Mouse (Mus musculus): ENCODE results near the gene Egflam. TPM values are rescaled to one million over a fixed set of nuclear protein-coding genes. Genes with fewer than 3 reads are reported as not detected.

Gene Egflam
- polyA plus RNA-seq, 1 experiment from 2014 or later: 9.4 TPM

GRCm38 (mm10) chr15:7191074-7191473 lies 207.1 kb downstream of the Egflam start:
- WGBS: 95% methylated on average over 4 of the region's 4 CpGs

DNA sequence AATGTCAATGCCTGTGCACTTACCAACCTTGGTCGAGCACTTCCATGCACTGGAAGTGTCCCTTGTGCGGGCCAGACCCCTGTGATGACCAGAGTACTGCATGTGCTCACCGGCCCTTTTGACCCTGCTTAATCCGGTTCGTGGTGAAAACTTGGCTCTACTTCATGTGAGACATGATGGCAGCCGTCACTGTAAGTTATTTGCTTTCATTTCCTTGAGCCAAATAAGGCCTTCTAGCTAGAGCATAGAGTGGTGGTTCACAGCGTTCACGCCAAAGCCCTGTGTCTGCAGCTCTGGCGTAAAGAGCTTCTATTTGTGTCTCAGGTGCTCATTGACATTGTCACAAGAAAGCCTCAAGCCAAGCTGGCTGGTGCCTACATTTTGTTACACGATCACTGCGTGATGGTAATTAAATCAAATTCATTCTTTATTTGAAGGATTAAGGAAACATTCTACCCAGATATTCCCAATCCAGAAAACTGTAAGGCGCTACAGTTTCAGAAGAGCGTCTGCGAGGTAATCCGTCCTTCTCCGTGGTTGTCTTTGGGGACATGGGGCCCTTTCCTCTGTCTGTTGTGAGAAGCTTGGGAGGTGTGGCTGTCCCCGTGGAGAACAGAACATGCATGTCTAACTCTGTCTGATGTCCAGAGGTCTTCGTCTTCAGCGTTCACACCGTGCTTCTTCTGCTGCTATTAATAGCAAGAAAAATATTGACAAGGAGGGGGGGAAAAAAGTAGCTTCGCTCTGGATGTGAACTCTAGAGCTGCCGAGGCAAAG lies 208.3 kb downstream of the Egflam start:
- H3K4me1 ChIP-seq: peaks cover 13% of the 10 kb centered on the region
- H3K27ac ChIP-seq: no peak overlapping the region
- ATAC-seq (replicated peaks): no peak
- 90% methylated on average over 22 of the region's 22 CpGs for WGBS
- no peaks in the 10 kb centered on the region for H3K27me3 ChIP-seq (replicated peaks)
- no peaks in the 10 kb centered on the region for H3K9me3 ChIP-seq
- no peak overlapping the region for H3K4me3 ChIP-seq
- H3K4me2 ChIP-seq: no peak overlapping the region
- no peak overlapping the region for H3K9ac ChIP-seq
- H3K36me3 ChIP-seq (replicated peaks): 0 out of 2 replicates have a peak, but pooled peaks cover 3% of the 10 kb centered on the region

More at GRCm38 (mm10) chr15:7191074-7191473, 207.1 kb downstream of the Egflam start:
- Histone ChIP-seq H3K4me2 (no peak overlapping the region), H3K4me1 (peaks cover 22% of the 10 kb centered on the region), H3K27me3 (replicated peaks) (no peaks in the 10 kb centered on the region), H3K36me3 (replicated peaks) (no peaks in the 10 kb centered on the region), H3K4me3 (no peak overlapping the region), H3K9me3 (no peaks in the 10 kb centered on the region), H3K27ac (no peak overlapping the region), H3K9ac (no peak overlapping the region)
- no peak for ATAC-seq (replicated peaks)

- 88% methylated on average over 6 of the region's 6 CpGs for WGBS
- no peak for ATAC-seq (replicated peaks)
- Histone ChIP-seq H3K9ac (no peak overlapping the region), H3K9me3 (no peaks in the 10 kb centered on the region), H3K27ac (no peak overlapping the region), H3K4me3 (no peak overlapping the region), H3K36me3 (replicated peaks) (0 out of 2 replicates have a peak, but pooled peaks cover 6% of the 10 kb centered on the region), H3K4me2 (no peak overlapping the region), H3K27me3 (replicated peaks) (no peaks in the 10 kb centered on the region), H3K4me1 (no peaks in the 10 kb centered on the region)
These were observed 210.5 kb downstream of the Egflam start for GRCm38 (mm10) chr15:7187682-7188081.

- Histone ChIP-seq H3K36me3 (replicated peaks) (0 out of 2 replicates have a peak, but pooled peaks cover 7% of the 10 kb centered on the region), H3K4me3 (no peak overlapping the region), H3K27me3 (replicated peaks) (no peaks in the 10 kb centered on the region), H3K9ac (no peak overlapping the region), H3K9me3 (no peaks in the 10 kb centered on the region), H3K4me2 (no peak overlapping the region), H3K4me1 (no peaks in the 10 kb centered on the region), H3K27ac (no peak overlapping the region)
- no peak for ATAC-seq (replicated peaks)
- 60% methylated on average over 6 of the region's 6 CpGs for WGBS
These were observed 217.6 kb downstream of the Egflam start for GRCm38 (mm10) chr15:7180576-7180975.

DNA sequence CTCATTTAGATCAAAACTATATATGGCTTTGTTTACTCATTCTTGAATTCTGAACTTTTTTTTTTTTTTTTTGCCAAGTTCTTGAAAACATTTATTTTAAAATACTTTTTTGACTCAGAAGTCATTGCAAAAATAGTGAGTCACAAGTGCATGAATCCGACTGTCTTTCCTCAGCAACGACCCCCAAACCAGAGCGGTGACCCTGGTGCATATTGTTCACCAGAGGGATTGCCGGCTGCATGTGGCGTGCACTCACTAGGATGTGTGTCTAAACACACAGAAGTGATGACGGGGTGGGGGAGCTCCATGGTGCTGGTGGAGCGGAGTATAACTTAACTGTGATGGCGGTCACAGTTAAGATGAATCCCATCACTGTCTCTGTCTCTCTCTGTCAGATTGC lies 224.4 kb downstream of the Egflam start:
- ATAC-seq (replicated peaks): no peak
- no peak overlapping the region for H3K4me2 ChIP-seq
- WGBS: 87% methylated on average over 8 of the region's 8 CpGs

DNA sequence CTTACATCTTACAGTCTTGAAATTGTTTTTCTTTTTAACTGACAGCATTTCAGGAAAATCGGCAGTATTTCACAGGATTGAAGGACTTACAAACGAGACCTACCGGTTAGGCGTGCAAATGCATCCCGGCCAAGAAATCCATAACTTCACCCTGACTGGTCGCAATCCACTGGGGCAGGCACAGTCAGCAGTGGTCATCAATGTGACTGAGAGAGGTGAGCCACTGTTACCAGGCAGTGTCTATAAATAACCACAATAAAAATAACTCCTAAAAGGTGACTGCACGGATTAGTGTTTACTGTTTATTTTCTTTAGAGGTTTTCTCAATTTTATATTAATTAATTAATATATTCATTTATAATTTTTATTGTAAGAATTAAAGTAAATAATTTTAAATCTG lies 224.8 kb downstream of the Egflam start:
- Histone ChIP-seq H3K9me3 (no peaks in the 10 kb centered on the region), H3K27me3 (replicated peaks) (no peaks in the 10 kb centered on the region), H3K9ac (no peak overlapping the region), H3K27ac (no peak overlapping the region), H3K36me3 (replicated peaks) (no peaks in the 10 kb centered on the region), H3K4me3 (no peak overlapping the region), H3K4me1 (no peaks in the 10 kb centered on the region), H3K4me2 (no peak overlapping the region)
- ATAC-seq (replicated peaks): no peak
- WGBS: 91% methylated on average over 7 of the region's 7 CpGs

More for the DNA sequence above, 224.4 kb downstream of the Egflam start:
- Histone ChIP-seq H3K9me3 (no peaks in the 10 kb centered on the region), H3K4me3 (no peak overlapping the region), H3K27ac (no peak overlapping the region), H3K9ac (no peak overlapping the region), H3K4me1 (no peaks in the 10 kb centered on the region), H3K36me3 (replicated peaks) (no peaks in the 10 kb centered on the region), H3K27me3 (replicated peaks) (no peaks in the 10 kb centered on the region)

DNA sequence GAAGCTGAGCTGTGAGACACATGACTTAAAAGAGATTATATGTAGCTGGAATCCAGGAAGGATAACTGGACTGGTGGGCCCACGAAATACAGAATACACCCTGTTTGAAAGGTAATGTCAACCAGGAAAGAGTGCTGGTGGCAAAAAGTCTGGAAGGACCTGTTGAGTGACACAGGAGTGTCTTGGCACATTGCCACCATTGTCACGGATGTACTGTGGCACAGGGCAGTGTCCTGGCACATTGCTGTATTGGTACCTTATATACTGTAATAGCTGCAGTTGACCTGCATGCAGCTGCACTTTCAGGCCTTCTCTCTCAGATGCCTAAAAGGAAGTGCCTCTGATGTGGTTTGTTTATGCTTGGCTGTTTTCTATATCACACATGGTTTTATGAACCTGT lies 225.3 kb downstream of the Egflam start:
- Histone ChIP-seq H3K4me1 (no peaks in the 10 kb centered on the region), H3K27me3 (replicated peaks) (no peaks in the 10 kb centered on the region), H3K9ac (no peak overlapping the region), H3K4me2 (no peak overlapping the region), H3K9me3 (no peaks in the 10 kb centered on the region), H3K36me3 (replicated peaks) (no peaks in the 10 kb centered on the region), H3K4me3 (no peak overlapping the region), H3K27ac (no peak overlapping the region)
- ATAC-seq (replicated peaks): no peak
- 63% methylated on average over 2 of the region's 2 CpGs for WGBS

GRCm38 (mm10) chr15:7167906-7168532 lies 230.2 kb downstream of the Egflam start:
- 73% methylated on average over 11 of the region's 11 CpGs for WGBS
- no peak overlapping the region for H3K27ac ChIP-seq

GRCm38 (mm10) chr15:7167238-7167905 lies 230.8 kb downstream of the Egflam start:
- ATAC-seq (replicated peaks): no peak

More at GRCm38 (mm10) chr15:7167906-7168532, 230.2 kb downstream of the Egflam start:
- no peaks in the 10 kb centered on the region for H3K9me3 ChIP-seq
- no peak for ATAC-seq (replicated peaks)
- no peak overlapping the region for H3K4me3 ChIP-seq
- no peak overlapping the region for H3K9ac ChIP-seq
- H3K27me3 ChIP-seq (replicated peaks): no peaks in the 10 kb centered on the region
- H3K36me3 ChIP-seq (replicated peaks): no peaks in the 10 kb centered on the region
- no peak overlapping the region for H3K4me2 ChIP-seq
- no peaks in the 10 kb centered on the region for H3K4me1 ChIP-seq

DNA sequence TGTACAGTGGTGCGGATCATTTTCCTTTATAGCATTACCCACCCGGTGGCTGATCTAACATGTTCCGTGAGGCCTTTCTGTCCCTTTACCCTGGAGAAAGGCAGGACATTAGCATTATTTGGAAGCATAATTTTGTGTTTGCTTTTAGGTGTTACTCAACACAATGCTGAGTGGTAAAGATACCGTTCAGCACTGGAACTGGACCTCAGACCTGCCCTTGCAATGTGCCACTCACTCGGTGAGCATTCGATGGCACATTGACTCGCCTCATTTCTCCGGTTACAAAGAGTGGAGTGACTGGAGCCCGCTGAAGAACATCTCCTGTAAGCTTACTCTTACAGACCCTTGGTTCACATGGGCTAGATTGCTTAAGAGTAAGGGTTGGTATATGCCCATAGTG lies 231.5 kb downstream of the Egflam start:
- 93% methylated on average over 9 of the region's 9 CpGs for WGBS
- Histone ChIP-seq H3K4me1 (no peaks in the 10 kb centered on the region), H3K4me2 (no peak overlapping the region), H3K9me3 (no peaks in the 10 kb centered on the region), H3K9ac (no peak overlapping the region), H3K27ac (no peak overlapping the region), H3K27me3 (replicated peaks) (no peaks in the 10 kb centered on the region), H3K36me3 (replicated peaks) (no peaks in the 10 kb centered on the region), H3K4me3 (no peak overlapping the region)
- no peak for ATAC-seq (replicated peaks)

More at GRCm38 (mm10) chr15:7167238-7167905, 230.8 kb downstream of the Egflam start:
- 94% methylated on average over 10 of the region's 10 CpGs for WGBS
- H3K36me3 ChIP-seq (replicated peaks): no peaks in the 10 kb centered on the region
- H3K4me2 ChIP-seq: no peak overlapping the region
- no peak overlapping the region for H3K4me3 ChIP-seq
- H3K27me3 ChIP-seq (replicated peaks): no peaks in the 10 kb centered on the region
- H3K4me1 ChIP-seq: no peaks in the 10 kb centered on the region
- no peak overlapping the region for H3K27ac ChIP-seq
- no peaks in the 10 kb centered on the region for H3K9me3 ChIP-seq
- no peak overlapping the region for H3K9ac ChIP-seq

GRCm38 (mm10) chr15:7163851-7164250 lies 234.3 kb downstream of the Egflam start:
- 73% methylated on average over 6 of the region's 6 CpGs for WGBS
- Histone ChIP-seq H3K36me3 (replicated peaks) (no peaks in the 10 kb centered on the region), H3K4me1 (no peaks in the 10 kb centered on the region), H3K27me3 (replicated peaks) (no peaks in the 10 kb centered on the region), H3K9me3 (no peaks in the 10 kb centered on the region), H3K4me2 (no peak overlapping the region), H3K9ac (no peak overlapping the region), H3K4me3 (no peak overlapping the region), H3K27ac (no peak overlapping the region)
- no peak for ATAC-seq (replicated peaks)

GRCm38 (mm10) chr15:7160321-7160720 lies 237.9 kb downstream of the Egflam start:
- H3K36me3 ChIP-seq (replicated peaks): no peaks in the 10 kb centered on the region
- H3K9ac ChIP-seq: no peak overlapping the region
- no peaks in the 10 kb centered on the region for H3K9me3 ChIP-seq
- ATAC-seq (replicated peaks): 0 out of 2 replicates have a peak, but pooled peaks have one; percentile 54
- H3K27ac ChIP-seq: no peak overlapping the region
- no peak overlapping the region for H3K4me3 ChIP-seq
- no peak overlapping the region for H3K4me2 ChIP-seq
- 88% methylated on average over 8 of the region's 8 CpGs for WGBS
- H3K4me1 ChIP-seq: no peaks in the 10 kb centered on the region
- H3K27me3 ChIP-seq (replicated peaks): no peaks in the 10 kb centered on the region

Data from midbrain, embryonic 15.5 days (tissue).